Mouse (Mus musculus) myocyte (in vitro differentiated cells): ENCODE data around the gene C1rb.

Source experiments
- CEBPB ChIP-seq: IDR thresholded peaks from 2 replicates; pipeline ENCODE4 v1.6.1; 2011; ENCODE audit warnings: mild to moderate bottlenecking, moderate library complexity; ENCODE audit not compliant: poor library complexity, insufficient read depth, severe bottlenecking
- POLR2AphosphoS2 ChIP-seq: IDR thresholded peaks from one replicate; pipeline ENCODE4 v1.6.1; 2011; ENCODE audit warnings: low read depth, control low read depth; ENCODE audit not compliant: insufficient read length

DNA sequence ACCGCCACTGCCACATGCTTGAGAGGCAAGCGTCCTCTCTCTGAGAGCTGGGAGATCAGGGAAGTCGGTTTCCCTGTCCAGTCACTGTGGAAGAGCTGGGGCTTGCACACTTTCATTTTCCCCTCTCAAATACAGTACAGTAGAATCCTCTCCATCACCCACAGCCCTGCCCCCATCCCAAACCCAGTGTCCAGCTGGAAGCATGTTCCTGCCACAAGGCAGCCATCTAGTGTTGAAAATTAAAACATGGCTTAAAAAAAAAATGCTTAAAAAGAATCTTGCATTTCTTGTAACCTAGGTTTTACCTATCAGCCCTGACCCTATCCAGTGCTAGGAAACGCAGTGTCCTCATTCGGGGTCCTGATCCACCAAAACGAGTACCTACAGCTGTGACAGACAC lies 25.6 kb upstream of the C1rb start:
- TF ChIP-seq CEBPB (no peak), POLR2AphosphoS2 (no peak)
